Mouse (Mus musculus): Measurements from ENCODE around the gene Slc25a44. TPM values are rescaled to one million over a fixed set of nuclear protein-coding genes. Genes with fewer than 3 reads are reported as not detected.

The Slc25a44 gene
- 11.8 and 14.1 TPM in 2 replicates for polyA plus RNA-seq (2015; fragmentation: Nextera tagmentation; extraction: Ambion mirVana)

- Histone ChIP-seq H3K9me3 (replicated peaks) (no peaks in the 10 kb centered on the region), H3K36me3 (peaks cover 11% of the 10 kb centered on the region), H3K4me1 (replicated peaks) (peaks cover 21% of the 10 kb centered on the region), H3K4me3 (peak within 1 kb of the TSS; percentile 92), H3K9ac (peak within 1 kb of the TSS; percentile 79), H3K27ac (peak within 1 kb of the TSS; percentile 58), H3K27me3 (no peaks in the 10 kb centered on the region), H3K4me2 (peak within 1 kb of the TSS; percentile 95)
- WGBS: 1% methylated on average over 35 of the region's 35 CpGs
- ATAC-seq (replicated peaks; ENCODE audit: insufficient number of reproducible peaks, insufficient read depth, low FRiP score, low read depth): peak; percentile 97
Observed at GRCm38 (mm10) chr3:88424605-88425329, at the start of gene Slc25a44. TSS of gene Slc25a44 (minus strand) at chr3:88425139.

- Histone ChIP-seq H3K4me3 (no peak overlapping the region), H3K4me1 (replicated peaks) (peaks cover 4% of the 10 kb centered on the region; the same call in 1 of the 2 replicates), H3K27ac (no peak overlapping the region), H3K36me3 (no peaks in the 10 kb centered on the region), H3K9ac (no peak overlapping the region), H3K9me3 (replicated peaks) (no peaks in the 10 kb centered on the region), H3K27me3 (no peaks in the 10 kb centered on the region), H3K4me2 (no peak overlapping the region)
- ATAC-seq (replicated peaks; ENCODE audit: insufficient number of reproducible peaks, insufficient read depth, low FRiP score, low read depth): no peak
- 77% methylated on average over 1 of the region's 1 CpGs for WGBS
Observed at GRCm38 (mm10) chr3:88473571-88473970, 48.6 kb upstream of the Slc25a44 start.

- Histone ChIP-seq H3K36me3 (no peaks in the 10 kb centered on the region), H3K27me3 (0 out of 2 replicates have a peak, but pooled peaks cover 5% of the 10 kb centered on the region), H3K4me1 (replicated peaks) (peaks cover 4% of the 10 kb centered on the region; the same call in 1 of the 2 replicates), H3K4me3 (no peak overlapping the region), H3K27ac (no peak overlapping the region), H3K9me3 (replicated peaks) (no peaks in the 10 kb centered on the region), H3K4me2 (no peak overlapping the region), H3K9ac (no peak overlapping the region)
- 39% methylated on average over 5 of the region's 5 CpGs for WGBS
- ATAC-seq (replicated peaks; ENCODE audit: insufficient number of reproducible peaks, insufficient read depth, low FRiP score, low read depth): no peak
Observed at GRCm38 (mm10) chr3:88473020-88473419, 48.1 kb upstream of the Slc25a44 start.

GRCm38 (mm10) chr3:88470943-88471479, 46.1 kb upstream of the Slc25a44 start:
- ATAC-seq (replicated peaks; ENCODE audit: insufficient number of reproducible peaks, insufficient read depth, low FRiP score, low read depth): no peak
- Histone ChIP-seq H3K9ac (no peak overlapping the region), H3K36me3 (no peaks in the 10 kb centered on the region), H3K27me3 (0 out of 2 replicates have a peak, but pooled peaks cover 5% of the 10 kb centered on the region), H3K4me1 (replicated peaks) (peaks cover 3% of the 10 kb centered on the region), H3K4me2 (no peak overlapping the region), H3K9me3 (replicated peaks) (no peaks in the 10 kb centered on the region), H3K27ac (no peak overlapping the region), H3K4me3 (no peak overlapping the region)
- whole genome bisulfite sequencing: 57% methylated on average over 10 of the region's 10 CpGs

GRCm38 (mm10) chr3:88469466-88469865, 44.5 kb upstream of the Slc25a44 start:
- 0 out of 2 replicates have a peak, but pooled peaks cover 5% of the 10 kb centered on the region for H3K27me3 ChIP-seq
- no peak overlapping the region for H3K9ac ChIP-seq
- H3K4me2 ChIP-seq: no peak overlapping the region
- no peak for ATAC-seq (replicated peaks; ENCODE audit: insufficient number of reproducible peaks, insufficient read depth, low FRiP score, low read depth)
- H3K9me3 ChIP-seq (replicated peaks): no peaks in the 10 kb centered on the region
- H3K36me3 ChIP-seq: no peaks in the 10 kb centered on the region
- H3K27ac ChIP-seq: no peak overlapping the region
- WGBS: 75% methylated on average over 2 of the region's 2 CpGs
- H3K4me1 ChIP-seq (replicated peaks): peaks cover 3% of the 10 kb centered on the region
- H3K4me3 ChIP-seq: no peak overlapping the region

- H3K36me3 ChIP-seq: no peaks in the 10 kb centered on the region
- WGBS: 25% methylated on average over 16 of the region's 16 CpGs
- H3K27ac ChIP-seq: no peak overlapping the region
- peak; percentile 87 for ATAC-seq (replicated peaks; ENCODE audit: insufficient number of reproducible peaks, insufficient read depth, low FRiP score, low read depth)
- no peak overlapping the region for H3K4me2 ChIP-seq
- H3K9me3 ChIP-seq (replicated peaks): no peaks in the 10 kb centered on the region
- 0 out of 2 replicates have a peak, but pooled peaks cover 5% of the 10 kb centered on the region for H3K27me3 ChIP-seq
- peaks cover 3% of the 10 kb centered on the region for H3K4me1 ChIP-seq (replicated peaks)
- H3K9ac ChIP-seq: peak overlapping the region; percentile 3; the same call in 1 of the 2 replicates
- H3K4me3 ChIP-seq: no peak overlapping the region
Observed at GRCm38 (mm10) chr3:88467116-88467824, 42.3 kb upstream of the Slc25a44 start.

GRCm38 (mm10) chr3:88465127-88465526, 40.2 kb upstream of the Slc25a44 start:
- Histone ChIP-seq H3K4me3 (no peak overlapping the region), H3K27ac (no peak overlapping the region), H3K27me3 (peaks cover 16% of the 10 kb centered on the region), H3K4me2 (no peak overlapping the region), H3K36me3 (no peaks in the 10 kb centered on the region), H3K9ac (no peak overlapping the region), H3K9me3 (replicated peaks) (no peaks in the 10 kb centered on the region), H3K4me1 (replicated peaks) (peaks cover 10% of the 10 kb centered on the region)
- no peak for ATAC-seq (replicated peaks; ENCODE audit: insufficient number of reproducible peaks, insufficient read depth, low FRiP score, low read depth)
- 67% methylated on average over 2 of the region's 2 CpGs for WGBS

GRCm38 (mm10) chr3:88464425-88464824, 39.5 kb upstream of the Slc25a44 start:
- ATAC-seq (replicated peaks; ENCODE audit: insufficient number of reproducible peaks, insufficient read depth, low FRiP score, low read depth): no peak
- Histone ChIP-seq H3K4me1 (replicated peaks) (peaks cover 10% of the 10 kb centered on the region), H3K27me3 (peaks cover 23% of the 10 kb centered on the region), H3K4me3 (no peak overlapping the region), H3K9me3 (replicated peaks) (no peaks in the 10 kb centered on the region), H3K36me3 (no peaks in the 10 kb centered on the region), H3K9ac (no peak overlapping the region), H3K4me2 (no peak overlapping the region), H3K27ac (no peak overlapping the region)
- 47% methylated on average over 3 of the region's 3 CpGs for WGBS

- peaks cover 48% of the 10 kb centered on the region for H3K27me3 ChIP-seq
- WGBS: 35% methylated on average over 12 of the region's 12 CpGs
- no peak within 1 kb of the TSS for H3K4me2 ChIP-seq
- no peak within 1 kb of the TSS for H3K27ac ChIP-seq
- H3K4me1 ChIP-seq (replicated peaks): peaks cover 7% of the 10 kb centered on the region; the same call in 1 of the 2 replicates
- no peak for ATAC-seq (replicated peaks; ENCODE audit: insufficient number of reproducible peaks, insufficient read depth, low FRiP score, low read depth)
- no peak within 1 kb of the TSS for H3K9ac ChIP-seq
- H3K36me3 ChIP-seq: no peaks in the 10 kb centered on the region
- H3K9me3 ChIP-seq (replicated peaks): no peaks in the 10 kb centered on the region
- H3K4me3 ChIP-seq: no peak within 1 kb of the TSS
Observed at GRCm38 (mm10) chr3:88460983-88461696, 36.2 kb upstream of the Slc25a44 start, which contains the start of gene Sema4a. TSS of gene Sema4a (minus strand) at chr3:88461182.

GRCm38 (mm10) chr3:88460029-88460428, 35.1 kb upstream of the Slc25a44 start:
- Histone ChIP-seq H3K27ac (no peak overlapping the region), H3K9ac (no peak overlapping the region), H3K27me3 (peaks cover 48% of the 10 kb centered on the region), H3K4me1 (replicated peaks) (peaks cover 13% of the 10 kb centered on the region), H3K4me2 (no peak overlapping the region), H3K4me3 (no peak overlapping the region), H3K36me3 (no peaks in the 10 kb centered on the region), H3K9me3 (replicated peaks) (no peaks in the 10 kb centered on the region)
- WGBS: 79% methylated on average over 5 of the region's 5 CpGs
- ATAC-seq (replicated peaks; ENCODE audit: insufficient number of reproducible peaks, insufficient read depth, low FRiP score, low read depth): no peak

GRCm38 (mm10) chr3:88458778-88459219, 33.9 kb upstream of the Slc25a44 start:
- H3K27ac ChIP-seq: no peak overlapping the region
- H3K4me1 ChIP-seq (replicated peaks): peaks cover 14% of the 10 kb centered on the region
- 0 out of 2 replicates have a peak overlapping the region, but pooled peaks have one; percentile 15 for H3K4me2 ChIP-seq
- 3% methylated on average over 14 of the region's 14 CpGs for WGBS
- no peak overlapping the region for H3K9ac ChIP-seq
- H3K36me3 ChIP-seq: no peaks in the 10 kb centered on the region
- H3K27me3 ChIP-seq: peaks cover 49% of the 10 kb centered on the region
- H3K9me3 ChIP-seq (replicated peaks): no peaks in the 10 kb centered on the region
- no peak for ATAC-seq (replicated peaks; ENCODE audit: insufficient number of reproducible peaks, insufficient read depth, low FRiP score, low read depth)
- no peak overlapping the region for H3K4me3 ChIP-seq
